Mouse (Mus musculus) testis, adult 2 months (tissue): ENCODE results near the gene Adam12.

ENCODE experiments used
- CTCF ChIP-seq: fragments of 200-500 bp; IDR thresholded peaks from 2 replicates; pipeline ENCODE4 v1.5.1; 2012; ENCODE audit warnings: low read depth, mild to moderate bottlenecking, inconsistent platforms, low read length, moderate library complexity; ENCODE audit not compliant: control insufficient read depth, insufficient read depth, insufficient replicate concordance
- POLR2A ChIP-seq: fragments of 200-500 bp; IDR thresholded peaks from 2 replicates; pipeline ENCODE4 v1.6.1; 2012; ENCODE audit warnings: low read depth, mild to moderate bottlenecking, inconsistent platforms, low read length, moderate library complexity; ENCODE audit not compliant: control insufficient read depth

DNA sequence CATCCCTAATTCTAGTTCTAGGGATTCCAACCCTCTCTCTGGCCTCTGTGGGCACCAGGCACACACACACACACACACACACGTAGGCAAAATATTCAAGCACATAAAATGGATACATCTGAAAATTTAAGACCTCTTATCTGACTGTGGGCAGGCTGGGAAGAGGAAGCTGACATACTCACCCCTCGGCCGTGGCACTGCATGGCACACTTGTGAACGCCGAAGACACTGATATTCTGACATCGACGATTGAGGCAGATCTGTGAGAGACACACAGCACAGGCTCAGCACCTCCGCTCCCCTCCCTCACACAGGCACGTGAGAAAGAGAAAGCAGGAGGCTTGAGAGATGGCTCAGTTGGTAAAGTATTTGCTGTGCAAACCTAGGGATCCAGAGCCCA lies 315.7 kb downstream of the Adam12 start:
- no peak for TF ChIP-seq CTCF
- TF ChIP-seq POLR2A: no peak
